Mouse (Mus musculus): Measurements from ENCODE around the gene Tbcb. TPM values are rescaled to one million over a fixed set of nuclear protein-coding genes. Genes with fewer than 3 reads are reported as not detected.

The Tbcb gene
- total RNA-seq, 2 experiments from 2014 or later = 11.7 to 38.6 TPM

Other genes starting within 250 kb of the Tbcb start
- 2.5 and 3.5 TPM in 2 replicates for gene Zfp568, start 248.3 kb downstream of the Tbcb start, total RNA-seq (2015; ENCODE audit: low replicate concordance)
- gene Zfp568, start 248.3 kb downstream of the Tbcb start, total RNA-seq (2017; ENCODE audit: low replicate concordance) = 3.0 and 4.2 TPM in 2 replicates
- gene Zfp14, start 180.9 kb downstream of the Tbcb start, total RNA-seq (2015; ENCODE audit: low replicate concordance) = not detected in 2 replicates
- 1.7 TPM in 1 of 2 replicates, not detected in the other for gene Zfp14, start 180.9 kb downstream of the Tbcb start, total RNA-seq (2017; ENCODE audit: low replicate concordance)
- not detected in 2 replicates for gene Zfp82, start 159.4 kb downstream of the Tbcb start, total RNA-seq (2015; ENCODE audit: low replicate concordance)
- gene Zfp82, start 159.4 kb downstream of the Tbcb start, total RNA-seq (2017; ENCODE audit: low replicate concordance) = 0.84 TPM in 1 of 2 replicates, not detected in the other
- gene Gm26920, start 141.9 kb downstream of the Tbcb start, total RNA-seq (2015; ENCODE audit: low replicate concordance) = not detected in 2 replicates
- gene Gm26920, start 141.9 kb downstream of the Tbcb start, total RNA-seq (2017; ENCODE audit: low replicate concordance) = not detected in 2 replicates
- 0.38 and 2.1 TPM in 2 replicates for gene Zfp566, start 141.7 kb downstream of the Tbcb start, total RNA-seq (2015; ENCODE audit: low replicate concordance)
- 0.34 TPM in 1 of 2 replicates, not detected in the other for gene Zfp566, start 141.7 kb downstream of the Tbcb start, total RNA-seq (2017; ENCODE audit: low replicate concordance)
- 12.7 and 14.6 TPM in 2 replicates for gene Zfp260, start 137.5 kb downstream of the Tbcb start, total RNA-seq (2015; ENCODE audit: low replicate concordance)
- 4.5 and 10.7 TPM in 2 replicates for gene Zfp260, start 137.5 kb downstream of the Tbcb start, total RNA-seq (2017; ENCODE audit: low replicate concordance)
- gene Zfp382, start 110.3 kb downstream of the Tbcb start, total RNA-seq (2015; ENCODE audit: low replicate concordance) = 0.63 and 1.2 TPM in 2 replicates
- 1.3 and 3.3 TPM in 2 replicates for gene Zfp382, start 110.3 kb downstream of the Tbcb start, total RNA-seq (2017; ENCODE audit: low replicate concordance)
- gene Zfp146, start 62.5 kb downstream of the Tbcb start, total RNA-seq (2015; ENCODE audit: low replicate concordance) = 21.5 and 34.4 TPM in 2 replicates
- gene Zfp146, start 62.5 kb downstream of the Tbcb start, total RNA-seq (2017; ENCODE audit: low replicate concordance) = 30.3 and 56.9 TPM in 2 replicates
- not detected in 2 replicates for gene Cox7a1, start 48.1 kb downstream of the Tbcb start, total RNA-seq (2015; ENCODE audit: low replicate concordance)
- not detected in 2 replicates for gene Cox7a1, start 48.1 kb downstream of the Tbcb start, total RNA-seq (2017; ENCODE audit: low replicate concordance)
- gene Capns1, start 33.5 kb downstream of the Tbcb start, total RNA-seq (2015; ENCODE audit: low replicate concordance) = 121 and 178 TPM in 2 replicates
- gene Capns1, start 33.5 kb downstream of the Tbcb start, total RNA-seq (2017; ENCODE audit: low replicate concordance) = 60.6 and 91.3 TPM in 2 replicates
- gene Polr2i, start 324 bp downstream of the Tbcb start, total RNA-seq (2015; ENCODE audit: low replicate concordance) = 9.8 and 22.1 TPM in 2 replicates
- 11.0 and 12.6 TPM in 2 replicates for gene Polr2i, start 324 bp downstream of the Tbcb start, total RNA-seq (2017; ENCODE audit: low replicate concordance)
- gene Ovol3, start 3.5 kb upstream of the Tbcb start, total RNA-seq (2015; ENCODE audit: low replicate concordance) = not detected in 2 replicates
- gene Ovol3, start 3.5 kb upstream of the Tbcb start, total RNA-seq (2017; ENCODE audit: low replicate concordance) = not detected in 2 replicates
- gene Thap8, start 47.8 kb upstream of the Tbcb start, total RNA-seq (2015; ENCODE audit: low replicate concordance) = not detected in 2 replicates
- not detected in 2 replicates for gene Thap8, start 47.8 kb upstream of the Tbcb start, total RNA-seq (2017; ENCODE audit: low replicate concordance)
- gene Wdr62, start 48.1 kb upstream of the Tbcb start, total RNA-seq (2015; ENCODE audit: low replicate concordance) = 6.9 and 22.5 TPM in 2 replicates
- 4.9 and 11.7 TPM in 2 replicates for gene Wdr62, start 48.1 kb upstream of the Tbcb start, total RNA-seq (2017; ENCODE audit: low replicate concordance)
- gene Clip3, start 59.5 kb upstream of the Tbcb start, total RNA-seq (2015; ENCODE audit: low replicate concordance) = not detected in 2 replicates
- gene Clip3, start 59.5 kb upstream of the Tbcb start, total RNA-seq (2017; ENCODE audit: low replicate concordance) = not detected in 2 replicates
- 0.96 and 3.3 TPM in 2 replicates for gene Alkbh6, start 76.4 kb upstream of the Tbcb start, total RNA-seq (2015; ENCODE audit: low replicate concordance)
- 2.0 and 5.4 TPM in 2 replicates for gene Alkbh6, start 76.4 kb upstream of the Tbcb start, total RNA-seq (2017; ENCODE audit: low replicate concordance)
- not detected in 2 replicates for gene Syne4, start 82.5 kb upstream of the Tbcb start, total RNA-seq (2015; ENCODE audit: low replicate concordance)
- not detected in 2 replicates for gene Syne4, start 82.5 kb upstream of the Tbcb start, total RNA-seq (2017; ENCODE audit: low replicate concordance)
- gene E130208F15Rik, start 89.5 kb upstream of the Tbcb start, total RNA-seq (2015; ENCODE audit: low replicate concordance) = not detected in 2 replicates
- 1.5 TPM in 1 of 2 replicates, not detected in the other for gene E130208F15Rik, start 89.5 kb upstream of the Tbcb start, total RNA-seq (2017; ENCODE audit: low replicate concordance)
- gene Sdhaf1, start 91.6 kb upstream of the Tbcb start, total RNA-seq (2015; ENCODE audit: low replicate concordance) = 0.84 TPM in 1 of 2 replicates, not detected in the other
- gene Sdhaf1, start 91.6 kb upstream of the Tbcb start, total RNA-seq (2017; ENCODE audit: low replicate concordance) = 0.77 and 2.8 TPM in 2 replicates
- not detected in 2 replicates for gene Lrfn3, start 130.5 kb upstream of the Tbcb start, total RNA-seq (2015; ENCODE audit: low replicate concordance)
- gene Lrfn3, start 130.5 kb upstream of the Tbcb start, total RNA-seq (2017; ENCODE audit: low replicate concordance) = not detected in 2 replicates
- gene Tyrobp, start 181.5 kb upstream of the Tbcb start, total RNA-seq (2015; ENCODE audit: low replicate concordance) = 315 and 361 TPM in 2 replicates
- gene Tyrobp, start 181.5 kb upstream of the Tbcb start, total RNA-seq (2017; ENCODE audit: low replicate concordance) = 122 and 140 TPM in 2 replicates
- 14.2 and 29.0 TPM in 2 replicates for gene Hcst, start 187.6 kb upstream of the Tbcb start, total RNA-seq (2015; ENCODE audit: low replicate concordance)
- 2.6 and 13.9 TPM in 2 replicates for gene Hcst, start 187.6 kb upstream of the Tbcb start, total RNA-seq (2017; ENCODE audit: low replicate concordance)
- gene Nfkbid, start 189.5 kb upstream of the Tbcb start, total RNA-seq (2015; ENCODE audit: low replicate concordance) = 2.1 and 5.0 TPM in 2 replicates
- 0.14 and 3.6 TPM in 2 replicates for gene Nfkbid, start 189.5 kb upstream of the Tbcb start, total RNA-seq (2017; ENCODE audit: low replicate concordance)
- gene Aplp1, start 213.3 kb upstream of the Tbcb start, total RNA-seq (2015; ENCODE audit: low replicate concordance) = not detected in 2 replicates
- not detected in 2 replicates for gene Aplp1, start 213.3 kb upstream of the Tbcb start, total RNA-seq (2017; ENCODE audit: low replicate concordance)
- not detected in 2 replicates for gene Kirrel2, start 225.4 kb upstream of the Tbcb start, total RNA-seq (2015; ENCODE audit: low replicate concordance)
- not detected in 2 replicates for gene Kirrel2, start 225.4 kb upstream of the Tbcb start, total RNA-seq (2017; ENCODE audit: low replicate concordance)
- not detected in 2 replicates for gene Nphs1, start 226.0 kb upstream of the Tbcb start, total RNA-seq (2015; ENCODE audit: low replicate concordance)
- not detected in 2 replicates for gene Nphs1, start 226.0 kb upstream of the Tbcb start, total RNA-seq (2017; ENCODE audit: low replicate concordance)